In the genomic region with DNA sequence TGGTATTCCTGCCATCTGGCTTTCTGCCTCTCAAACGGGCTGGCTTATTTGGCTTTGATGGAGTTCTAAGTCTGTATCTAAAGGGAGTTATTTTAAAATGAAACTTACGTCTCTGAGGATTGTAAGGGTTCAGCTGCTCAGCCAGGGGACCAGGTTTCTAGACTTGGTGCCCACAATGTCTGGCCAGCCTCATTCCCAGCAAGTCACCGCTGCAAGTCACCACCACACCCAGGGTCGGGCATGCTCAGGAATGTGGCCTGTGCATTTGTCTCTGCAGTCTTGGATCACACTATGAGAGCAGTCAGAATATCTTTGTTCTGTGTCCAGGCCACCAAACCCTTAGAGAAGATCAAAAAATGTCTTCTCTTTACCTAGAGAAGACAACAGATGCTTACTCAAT, we compare ENCODE assay signal across 13 mouse cellular contexts.
"Had no signal": no experiment of that assay in that cellular context is flagged by ENCODE, and none has a peak within 500 bp of the region (broad histone marks: within the 10 kb centered on the region; RNA-seq: fewer than 3 reads in every experiment).

No protein-coding gene starts in this region.

- H3K9me3 ChIP-seq: limb, embryonic 13.5 days; liver, embryonic 15.5 days; midbrain, embryonic 12.5 days; stomach, embryonic 15.5 days had no signal

- H3K27me3 ChIP-seq: limb, embryonic 13.5 days; stomach, embryonic 15.5 days had no signal

- H3K36me3 ChIP-seq: limb, embryonic 13.5 days; liver, embryonic 15.5 days; midbrain, embryonic 12.5 days; stomach, embryonic 15.5 days had no signal

- DNase-seq: kidney, adult 8-10 months; kidney, postnatal 36 days; left cerebral cortex, postnatal 4 days; lung, embryonic 14.5 days; lung, postnatal 14 days; thymus, adult 2 months; thymus, postnatal 36 days had no signal

- ATAC-seq: intestine, postnatal 0 days; midbrain, embryonic 16.5 days had no signal

- H3K4me3 ChIP-seq: limb, embryonic 13.5 days; liver, embryonic 15.5 days; midbrain, embryonic 12.5 days; stomach, embryonic 15.5 days had no signal
